Mouse (Mus musculus) ES-Bruce4 (cell line): ENCODE measurements around the gene Myl12a.
"Not testable (repeated sequence)": the region's sequence is repeated elsewhere in the genome, so short reads cannot be mapped to it uniquely, and the experiment has no call there.

Source experiments
- CTCF ChIP-seq: IDR thresholded peaks from one replicate; pipeline ENCODE4 v1.8.1; 2011; ENCODE audit warnings: low read depth, low read length
- POLR2A ChIP-seq: IDR thresholded peaks from one replicate; pipeline ENCODE4 v1.8.1; 2011; ENCODE audit warnings: low read length; ENCODE audit not compliant: insufficient read depth

GRCm38 (mm10) chr17:70963546-70963945, 39.1 kb downstream of the Myl12a start:
- TF ChIP-seq CTCF, POLR2A: not testable (repeated sequence)
